Mouse (Mus musculus): ENCODE results near the gene Carmil1. TPM values are rescaled to one million over a fixed set of nuclear protein-coding genes. Genes with fewer than 3 reads are reported as not detected.

The Carmil1 gene
- polyA plus RNA-seq, 1 experiment from 2014 or later: 5.9 TPM

DNA sequence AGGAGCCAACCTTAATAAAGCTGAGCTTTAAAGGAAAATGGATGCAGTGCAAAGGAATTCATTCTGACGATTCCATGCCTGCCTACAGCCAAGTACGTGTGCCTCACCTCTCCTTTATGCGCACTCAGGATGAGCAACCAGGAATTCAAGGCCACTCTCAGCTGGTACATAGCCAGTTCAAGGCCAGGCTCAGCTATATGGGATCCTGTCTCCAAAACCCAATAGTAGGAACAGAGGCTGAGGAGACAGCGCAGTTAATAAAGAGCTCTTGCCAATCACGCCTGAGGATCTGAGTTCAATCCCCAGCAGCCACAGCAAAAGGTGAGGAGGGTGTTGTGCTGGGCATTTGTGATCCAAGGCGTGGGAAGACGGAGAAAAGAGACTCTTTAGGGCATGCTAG lies 29.4 kb downstream of the Carmil1 start:
- no peak overlapping the region for H3K27ac ChIP-seq (ENCODE audit: low read depth)
- H3K4me3 ChIP-seq (ENCODE audit: low read depth, low read length): no peak overlapping the region
- no peak for TF ChIP-seq EP300 (IDR thresholded peaks at IDR 0.05; ENCODE audit: low read depth)
- no peaks in the 10 kb centered on the region for H3K36me3 ChIP-seq (replicated peaks; ENCODE audit: insufficient read depth, low read length)
- no peak for ATAC-seq
- H3K4me1 ChIP-seq (ENCODE audit: insufficient read depth): no peaks in the 10 kb centered on the region
- H3K27me3 ChIP-seq (ENCODE audit: insufficient read depth, low read length): no peaks in the 10 kb centered on the region
- 83% methylated on average over 7 of the region's 7 CpGs for WGBS (ENCODE audit: insufficient replicate concordance)
- no peaks in the 10 kb centered on the region for H3K9me3 ChIP-seq (ENCODE audit: low read length)
- no peak overlapping the region for H3K4me2 ChIP-seq (ENCODE audit: low read depth, low read length)
- no peak for DNase-seq
- no peak overlapping the region for H3K9ac ChIP-seq (replicated peaks)

DNA sequence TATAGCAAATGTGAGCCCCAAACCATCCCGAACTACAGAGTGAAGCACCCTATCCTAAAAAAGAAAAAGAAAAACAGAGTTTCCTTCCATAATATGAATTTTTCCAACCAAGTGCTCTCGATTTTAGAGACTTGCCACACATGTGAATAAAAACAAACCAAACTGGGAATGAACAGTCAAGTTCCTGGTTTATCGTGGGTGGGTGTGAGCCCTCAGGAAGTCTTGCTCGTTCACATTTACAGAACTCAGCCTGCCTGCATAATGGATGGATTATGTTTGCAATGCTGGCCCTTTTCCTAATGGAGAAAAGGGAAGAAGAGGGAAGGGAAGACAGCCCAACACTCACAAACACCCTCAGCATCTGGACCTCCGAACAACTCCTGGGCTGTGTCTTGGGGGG lies 32.7 kb downstream of the Carmil1 start:
- H3K27me3 ChIP-seq (ENCODE audit: insufficient read depth, low read length): no peaks in the 10 kb centered on the region
- H3K9me3 ChIP-seq (ENCODE audit: low read length): no peaks in the 10 kb centered on the region
- 61% methylated on average over 5 of the region's 5 CpGs for WGBS (ENCODE audit: insufficient replicate concordance)
- DNase-seq (no peak), ATAC-seq (no peak)
- no peak overlapping the region for H3K9ac ChIP-seq (replicated peaks)
- no peak overlapping the region for H3K27ac ChIP-seq (ENCODE audit: low read depth)
- H3K4me3 ChIP-seq (ENCODE audit: low read depth, low read length): no peak overlapping the region
- TF ChIP-seq EP300 (IDR thresholded peaks at IDR 0.05; ENCODE audit: low read depth) (no peak), CTCF (IDR thresholded peaks at IDR 0.05; ENCODE audit: low read depth) (no peak)
- no peaks in the 10 kb centered on the region for H3K36me3 ChIP-seq (replicated peaks; ENCODE audit: insufficient read depth, low read length)
- no peak overlapping the region for H3K4me2 ChIP-seq (ENCODE audit: low read depth, low read length)
- 0 out of 2 replicates have a peak, but pooled peaks cover under 1% of the 10 kb centered on the region for H3K4me1 ChIP-seq (ENCODE audit: insufficient read depth)

DNA sequence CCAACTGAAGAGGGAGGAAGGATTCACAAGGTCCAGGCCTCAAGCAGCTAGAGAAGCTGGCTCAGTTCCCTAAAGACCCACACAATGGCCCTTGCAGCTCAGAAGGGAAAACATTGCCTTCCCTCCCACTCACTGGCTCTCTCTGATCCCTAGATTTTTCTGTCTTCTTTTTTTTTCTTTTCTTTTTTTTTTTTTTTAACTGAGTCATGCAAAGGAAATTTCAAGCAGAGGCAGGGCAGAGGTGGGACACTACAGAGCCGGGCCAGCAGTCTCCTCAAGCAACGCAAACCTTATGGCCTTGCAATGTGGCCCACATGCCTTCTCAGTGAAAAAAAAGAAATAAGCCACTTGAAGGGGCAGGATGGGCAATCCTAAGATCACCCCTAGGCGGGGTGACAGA lies 33.2 kb downstream of the Carmil1 start:
- no peak overlapping the region for H3K4me3 ChIP-seq (ENCODE audit: low read depth, low read length)
- WGBS (ENCODE audit: insufficient replicate concordance): 74% methylated on average over 3 of the region's 3 CpGs
- ATAC-seq (no peak), DNase-seq (no peak)
- no peaks in the 10 kb centered on the region for H3K27me3 ChIP-seq (ENCODE audit: insufficient read depth, low read length)
- 0 out of 2 replicates have a peak, but pooled peaks cover 4% of the 10 kb centered on the region for H3K4me1 ChIP-seq (ENCODE audit: insufficient read depth)
- no peak overlapping the region for H3K4me2 ChIP-seq (ENCODE audit: low read depth, low read length)
- no peaks in the 10 kb centered on the region for H3K9me3 ChIP-seq (ENCODE audit: low read length)
- no peak overlapping the region for H3K27ac ChIP-seq (ENCODE audit: low read depth)
- H3K36me3 ChIP-seq (replicated peaks; ENCODE audit: insufficient read depth, low read length): no peaks in the 10 kb centered on the region
- TF ChIP-seq CTCF (IDR thresholded peaks at IDR 0.05; ENCODE audit: low read depth) (no peak), EP300 (IDR thresholded peaks at IDR 0.05; ENCODE audit: low read depth) (no peak)
- H3K9ac ChIP-seq (replicated peaks): no peak overlapping the region

DNA sequence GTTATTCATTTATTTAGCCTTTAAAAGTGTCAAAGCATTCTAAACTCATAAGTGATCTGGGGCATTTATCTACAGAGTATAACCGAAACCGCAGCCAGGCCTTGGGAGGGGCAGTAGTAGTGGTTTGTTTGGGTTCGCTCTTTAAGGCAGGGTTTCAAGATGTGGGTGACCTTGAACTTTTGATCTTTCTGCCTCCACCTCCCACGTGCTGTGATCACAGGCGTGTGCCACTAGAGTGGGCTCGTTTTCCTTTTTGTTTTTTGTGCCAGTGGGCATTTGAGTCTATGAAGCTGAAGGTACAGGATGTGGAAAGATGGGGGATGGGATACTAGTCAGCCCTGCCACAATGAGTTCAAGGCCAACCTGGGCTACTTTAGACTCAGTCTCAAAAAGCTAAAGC lies 34.3 kb downstream of the Carmil1 start:
- DNase-seq (no peak), ATAC-seq (no peak)
- H3K27ac ChIP-seq (ENCODE audit: low read depth): no peak overlapping the region
- no peak overlapping the region for H3K9ac ChIP-seq (replicated peaks)
- H3K36me3 ChIP-seq (replicated peaks; ENCODE audit: insufficient read depth, low read length): no peaks in the 10 kb centered on the region
- no peak overlapping the region for H3K4me3 ChIP-seq (ENCODE audit: low read depth, low read length)
- H3K9me3 ChIP-seq (ENCODE audit: low read length): no peaks in the 10 kb centered on the region
- WGBS (ENCODE audit: insufficient replicate concordance): 69% methylated on average over 6 of the region's 6 CpGs
- H3K4me2 ChIP-seq (ENCODE audit: low read depth, low read length): no peak overlapping the region
- no peaks in the 10 kb centered on the region for H3K27me3 ChIP-seq (ENCODE audit: insufficient read depth, low read length)
- TF ChIP-seq CTCF (IDR thresholded peaks at IDR 0.05; ENCODE audit: low read depth): no peak
- no peak for TF ChIP-seq EP300 (IDR thresholded peaks at IDR 0.05; ENCODE audit: low read depth)
- peaks cover 10% of the 10 kb centered on the region; the same call in 1 of the 2 replicates for H3K4me1 ChIP-seq (ENCODE audit: insufficient read depth)

DNA sequence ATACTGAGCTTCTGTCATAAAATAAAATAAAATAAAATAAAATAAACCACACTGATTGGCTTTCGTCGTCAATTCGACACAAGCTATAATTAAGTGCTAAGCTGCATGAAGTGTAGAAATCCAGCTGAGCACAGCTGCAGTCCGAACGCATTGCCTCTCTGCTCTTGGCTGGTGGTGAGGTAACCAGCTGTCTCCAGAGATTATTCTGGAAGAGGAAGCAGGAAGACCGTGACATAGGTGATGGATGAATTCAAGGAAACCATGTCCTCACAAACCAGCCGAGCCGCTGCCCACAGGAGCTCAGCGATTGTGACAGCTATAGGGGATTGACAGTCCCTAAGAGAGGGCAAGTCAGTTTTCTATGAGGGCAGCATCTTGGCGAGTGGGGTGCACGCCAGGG lies 36.0 kb downstream of the Carmil1 start:
- TF ChIP-seq CTCF (IDR thresholded peaks at IDR 0.05; ENCODE audit: low read depth) (no peak), EP300 (IDR thresholded peaks at IDR 0.05; ENCODE audit: low read depth) (no peak)
- Histone ChIP-seq H3K9me3 (ENCODE audit: low read length) (no peaks in the 10 kb centered on the region), H3K27ac (ENCODE audit: low read depth) (no peak overlapping the region), H3K4me3 (ENCODE audit: low read depth, low read length) (no peak overlapping the region), H3K9ac (replicated peaks) (no peak overlapping the region), H3K4me2 (ENCODE audit: low read depth, low read length) (no peak overlapping the region), H3K4me1 (ENCODE audit: insufficient read depth) (peaks cover 10% of the 10 kb centered on the region; the same call in 1 of the 2 replicates), H3K27me3 (ENCODE audit: insufficient read depth, low read length) (no peaks in the 10 kb centered on the region), H3K36me3 (replicated peaks; ENCODE audit: insufficient read depth, low read length) (no peaks in the 10 kb centered on the region)
- 65% methylated on average over 11 of the region's 11 CpGs for WGBS (ENCODE audit: insufficient replicate concordance)
- DNase-seq (no peak), ATAC-seq (no peak)

DNA sequence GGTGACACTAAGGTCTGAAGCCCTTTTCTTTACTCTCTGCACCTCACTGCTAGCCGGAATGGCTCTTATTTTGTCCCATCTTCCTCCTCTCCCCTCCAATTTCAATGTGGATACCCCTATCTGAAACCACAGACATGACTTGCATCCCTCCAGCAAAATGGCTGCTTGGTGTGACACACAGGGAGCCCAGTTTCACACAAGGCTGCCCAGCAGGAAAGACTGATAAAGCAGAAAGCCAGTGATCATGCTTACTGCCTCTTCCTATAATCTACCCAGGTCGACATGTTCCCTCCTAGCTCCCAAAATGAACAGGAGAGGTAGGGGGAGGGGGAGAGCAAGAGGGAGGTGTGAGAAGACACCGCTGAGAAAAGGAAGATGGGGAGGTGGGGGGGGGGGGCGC lies 36.6 kb downstream of the Carmil1 start:
- 50% methylated on average over 3 of the region's 4 CpGs for WGBS (ENCODE audit: insufficient replicate concordance)
- no peak for TF ChIP-seq EP300 (IDR thresholded peaks at IDR 0.05; ENCODE audit: low read depth)
- no peak for TF ChIP-seq CTCF (IDR thresholded peaks at IDR 0.05; ENCODE audit: low read depth)

More for the DNA sequence above, 36.6 kb downstream of the Carmil1 start:
- no peak overlapping the region for H3K4me3 ChIP-seq (ENCODE audit: low read depth, low read length)
- no peaks in the 10 kb centered on the region for H3K36me3 ChIP-seq (replicated peaks; ENCODE audit: insufficient read depth, low read length)
- H3K27ac ChIP-seq (ENCODE audit: low read depth): no peak overlapping the region
- ATAC-seq (no peak), DNase-seq (no peak)
- H3K9me3 ChIP-seq (ENCODE audit: low read length): no peaks in the 10 kb centered on the region
- H3K4me2 ChIP-seq (ENCODE audit: low read depth, low read length): no peak overlapping the region
- H3K27me3 ChIP-seq (ENCODE audit: insufficient read depth, low read length): no peaks in the 10 kb centered on the region
- H3K9ac ChIP-seq (replicated peaks): no peak overlapping the region
- H3K4me1 ChIP-seq (ENCODE audit: insufficient read depth): peaks cover 10% of the 10 kb centered on the region; the same call in 1 of the 2 replicates

All from liver, postnatal 0 days (tissue).